Mouse (Mus musculus) mouse embryonic stem cell (cell line): ENCODE measurements around the gene Mettl9.

Experiments used
- in situ Hi-C, 2 experiments: fragments of 300-500 bp; cut with MboI; formaldehyde crosslinking; loops; 1 replicate in 1 of 2; 3 replicates in 1 of 2; pipeline ENCODE4 v1.14.3; 2019 to 2020; ENCODE audit warnings: low sequenced_read_pairs in 2 of 2, low pct_unique_long_range_greater_than_20kb in 1 of 2, mixed read lengths in 1 of 2; ENCODE audit not compliant: unreplicated experiment in 1 of 2

Mettl9 gene

GRCm38 (mm10) chr7:121084840-121085453, 50.7 kb downstream of the Mettl9 start:
- in situ Hi-C loops, result no loop called here

DNA sequence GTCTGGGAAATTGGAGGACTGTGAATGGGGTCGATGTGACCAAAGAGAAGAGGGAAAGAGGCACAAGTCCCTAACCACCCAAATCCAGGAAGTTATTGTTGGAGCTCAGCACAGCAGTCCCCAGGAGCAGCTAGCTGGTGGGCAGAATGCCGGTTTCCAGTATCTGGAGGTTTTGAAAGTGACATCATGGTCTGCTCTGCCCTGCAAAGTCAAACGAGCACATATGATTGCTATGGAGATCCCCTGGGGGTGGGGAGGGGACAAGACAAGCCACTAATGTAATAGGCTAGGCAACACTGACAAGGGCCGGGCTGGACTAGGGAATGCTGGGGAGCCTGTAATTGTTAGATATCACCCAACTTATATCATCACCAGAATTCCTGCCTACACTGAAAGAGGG, 51.3 kb downstream of the Mettl9 start:
- in situ Hi-C loops, result no loop called here

- in situ Hi-C loops, result no loop called here
Observed at GRCm38 (mm10) chr7:121088745-121089144, 54.5 kb downstream of the Mettl9 start.

DNA sequence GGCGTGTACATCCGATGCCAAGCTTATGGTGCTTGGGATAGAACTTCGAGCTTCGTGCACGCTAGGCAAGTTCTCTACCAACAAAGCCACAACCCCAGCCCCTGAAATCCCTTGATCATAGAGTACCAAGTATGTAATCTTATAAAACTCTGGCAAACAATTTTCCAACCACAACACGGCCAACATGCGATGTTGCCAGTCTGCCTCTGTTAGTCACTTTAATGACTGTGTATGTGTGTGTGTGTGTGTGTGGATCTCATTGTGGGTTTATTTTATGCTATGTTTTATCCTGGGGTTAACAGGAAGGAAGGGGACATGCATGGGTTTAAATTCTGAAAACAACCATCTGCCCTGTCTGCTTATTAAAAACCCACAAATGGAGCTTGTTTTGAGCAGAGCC, 56.5 kb downstream of the Mettl9 start:
- in situ Hi-C loops, result no loop called here

- in situ Hi-C loops, result no loop called here
Observed at GRCm38 (mm10) chr7:121093026-121093425, 58.8 kb downstream of the Mettl9 start.

DNA sequence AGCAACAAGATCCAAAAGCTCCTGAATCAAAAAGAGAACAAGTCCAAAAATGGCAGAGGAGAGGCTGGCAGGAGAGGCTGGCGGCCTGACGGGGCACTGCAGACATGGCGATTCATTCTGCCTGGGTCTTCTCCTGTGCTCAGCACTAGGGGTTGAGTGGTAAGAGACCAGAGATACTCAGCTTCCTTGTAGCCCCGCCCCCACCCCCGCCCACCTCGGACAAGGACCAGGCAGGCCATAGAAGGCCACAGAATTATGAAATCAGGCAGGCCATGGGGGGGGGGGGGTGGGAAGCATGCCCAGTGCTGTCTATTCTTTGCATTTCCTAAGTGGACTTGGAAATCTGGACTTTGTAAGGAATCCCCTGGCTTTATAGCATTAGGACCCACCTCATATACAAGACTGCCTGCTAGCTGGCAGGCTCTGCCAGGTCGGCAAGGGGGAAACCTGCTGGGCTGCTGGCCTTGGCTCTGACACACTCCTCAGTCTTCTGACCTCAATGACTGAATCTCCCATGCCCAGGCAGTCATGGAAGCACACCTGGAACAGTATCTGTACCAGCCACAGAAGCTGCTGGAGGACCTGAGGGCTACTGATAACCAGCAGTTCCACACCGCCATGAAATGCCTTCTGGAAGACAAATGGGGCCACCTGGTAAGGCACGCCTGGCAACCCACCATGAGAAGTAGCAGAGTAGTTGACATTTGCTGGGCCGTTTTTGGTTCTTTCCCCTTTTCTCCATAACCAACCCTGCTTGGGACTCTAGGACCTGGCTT, 64.6 kb downstream of the Mettl9 start:
- in situ Hi-C loops, result no loop called here

DNA sequence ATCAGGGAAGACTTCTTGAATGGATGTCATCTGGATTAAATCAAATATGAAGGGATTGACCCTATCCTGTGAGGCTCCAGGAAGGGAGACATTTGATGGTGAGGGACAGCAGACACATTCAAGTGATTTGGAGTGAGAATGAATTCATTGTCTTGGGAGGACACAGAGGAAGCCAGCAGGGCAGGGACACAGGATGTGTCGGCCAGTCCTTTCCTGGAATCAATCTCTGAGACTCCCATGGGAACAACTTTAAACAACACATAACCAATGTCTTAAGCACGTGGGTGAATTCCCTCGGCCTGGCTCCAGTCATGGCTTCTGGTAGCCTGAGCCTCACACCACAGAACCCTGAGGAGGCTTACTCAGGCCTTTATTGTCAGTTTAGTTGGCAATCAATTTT, 73.6 kb downstream of the Mettl9 start:
- in situ Hi-C loops, result loop anchor here in 1 of 2 experiments (25.0 kb wide), 1 partner anchor 271 kb away; the partner anchor contains the start of gene Eef2k

DNA sequence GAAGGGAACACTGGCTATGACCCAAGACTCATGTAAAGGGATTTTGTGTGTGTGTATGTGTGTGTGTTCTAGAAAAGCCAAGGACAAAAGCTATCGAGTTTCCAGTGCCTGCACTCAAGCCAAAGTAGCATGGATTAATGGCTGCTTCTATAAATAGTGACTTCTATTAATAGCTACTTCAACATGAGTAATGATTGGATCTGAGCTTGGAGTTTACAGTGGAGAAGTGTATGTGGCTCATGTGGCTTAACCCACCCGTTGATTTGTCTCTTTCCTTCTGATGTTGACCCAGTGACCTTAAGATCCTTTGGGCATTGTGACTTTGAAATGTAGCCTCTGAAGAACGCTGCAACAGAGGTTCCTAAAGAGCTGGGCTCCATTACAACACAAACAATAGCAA, 77.1 kb downstream of the Mettl9 start:
- in situ Hi-C loops, result loop anchor here in 1 of 2 experiments (25.0 kb wide), 1 partner anchor 274 kb away; the partner anchor contains the start of gene Eef2k

- in situ Hi-C loops, result loop anchor here in 1 of 2 experiments (25.0 kb wide), 1 partner anchor 274 kb away; the partner anchor contains the start of gene Eef2k
Observed at GRCm38 (mm10) chr7:121111762-121112161, 77.5 kb downstream of the Mettl9 start.

DNA sequence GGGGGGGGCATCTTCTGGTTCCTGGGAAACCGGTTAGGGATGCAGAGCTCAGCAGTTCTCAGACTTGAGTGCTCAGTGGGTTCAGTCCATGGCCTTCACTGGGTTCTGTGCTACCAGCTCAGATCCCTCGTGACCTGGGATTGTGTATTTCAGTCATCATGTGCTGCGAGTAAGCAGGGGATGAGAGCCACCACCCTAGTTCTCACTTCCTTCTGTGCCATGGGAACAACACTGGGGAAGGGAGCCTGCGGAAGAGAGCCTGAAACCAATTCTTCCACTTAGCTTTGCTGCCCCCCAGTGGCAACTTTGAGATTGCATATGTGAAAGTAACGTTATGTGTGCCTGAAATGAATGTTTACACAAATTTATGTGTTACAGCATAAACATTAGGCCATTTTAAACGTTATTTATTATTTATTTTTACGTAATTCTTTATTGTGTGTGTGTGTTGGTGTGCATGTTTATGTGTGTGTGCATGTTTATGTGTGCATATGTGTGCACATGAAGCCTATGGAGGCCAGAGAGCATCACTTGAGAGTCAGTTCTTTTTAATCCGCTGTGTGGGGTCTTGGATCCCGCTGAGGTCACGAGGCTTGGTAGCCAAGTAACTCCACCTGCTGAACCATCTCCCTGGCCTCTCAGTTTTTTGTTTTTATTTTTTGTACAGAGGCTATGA, 86.0 kb downstream of the Mettl9 start:
- in situ Hi-C loops, result loop anchor here in 1 of 2 experiments (25.0 kb wide), 1 partner anchor 283 kb away; the partner anchor contains the start of gene Eef2k
